Mouse (Mus musculus) hindbrain, embryonic 10.5 days (tissue): ENCODE data around the gene 1700047I17Rik2. TPM values are rescaled to one million over a fixed set of nuclear protein-coding genes. Genes with fewer than 3 reads are reported as not detected.
"Not testable (repeated sequence)": the region's sequence is repeated elsewhere in the genome, so short reads cannot be mapped to it uniquely, and the experiment has no call there.

ENCODE experiments used
- DNase-seq: peaks from one replicate; pipeline ENCODE4 v3.0.0-alpha.2; 2017; ENCODE audit warnings: low spot score
- H3K27ac ChIP-seq: fragments of 300-500 bp; sonication (generic); 2 replicates; pipeline ENCODE4 v1.5.1; 2016; ENCODE audit warnings: mild to moderate bottlenecking, moderate library complexity
- H3K27me3 ChIP-seq: fragments of 300-500 bp; sonication (generic); 2 replicates; pipeline ENCODE4 v1.6.1; 2016; ENCODE audit warnings: mild to moderate bottlenecking; ENCODE audit not compliant: poor library complexity, insufficient read depth, severe bottlenecking
- H3K36me3 ChIP-seq: fragments of 300-500 bp; sonication (generic); 2 replicates; pipeline ENCODE4 v1.6.1; 2016; ENCODE audit warnings: mild to moderate bottlenecking, moderate library complexity
- H3K4me1 ChIP-seq: fragments of 300-500 bp; sonication (generic); replicated peaks from 2 replicates; pipeline ENCODE4 v1.6.1; 2016; ENCODE audit warnings: mild to moderate bottlenecking
- H3K4me3 ChIP-seq: fragments of 300-500 bp; sonication (generic); 2 replicates; pipeline ENCODE4 v1.5.1; 2016; ENCODE audit warnings: mild to moderate bottlenecking, moderate library complexity
- H3K9me3 ChIP-seq: fragments of 300-500 bp; sonication (generic); 2 replicates; pipeline ENCODE4 v1.6.1; 2016; ENCODE audit warnings: mild to moderate bottlenecking, moderate library complexity
- WGBS: fragments of 180-500 bp; shearing (Covaris S2); methylation state at CpG from one replicate; pipeline ENCODE4 v1.1.7; 2016; 5-methylcytosine and 5-hydroxymethylcytosine counted together
- polyA plus RNA-seq: library from polyadenylated mRNA; unstranded; fragments of >200 nt; fragmentation: Nextera tagmentation; extraction: Ambion mirVana; gene quantifications from 2 replicates; pipeline ENCODE4 v1.2.1, GENCODE M21; 2016

The 1700047I17Rik2 gene
- 1.4 and 5.8 TPM in 2 replicates for polyA plus RNA-seq

DNA sequence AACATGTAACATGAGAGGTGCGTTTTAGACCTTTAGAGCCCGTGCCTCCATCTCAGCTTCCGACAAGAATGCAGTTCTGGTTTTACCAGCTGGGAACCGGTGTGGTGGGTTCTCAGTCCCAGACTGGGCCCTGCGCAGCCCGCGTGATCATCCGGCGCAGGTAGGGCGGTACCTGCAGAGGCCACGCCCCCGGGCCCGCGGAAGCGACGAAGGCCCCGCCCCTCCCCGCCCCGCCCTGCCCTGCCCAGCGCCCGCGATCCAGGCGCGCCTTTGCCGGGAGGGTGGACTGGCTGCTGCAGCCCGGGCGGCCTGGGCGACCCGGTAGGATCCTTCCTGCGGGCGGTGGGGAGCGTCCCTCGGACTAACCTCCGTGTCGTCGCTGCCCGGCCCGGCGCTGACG, at the start of gene 1700047I17Rik2:
TSS of gene 1700047I17Rik2 (plus strand) at position 287 of the 400 bp plus-strand sequence.
- not testable (repeated sequence) for H3K36me3 ChIP-seq, H3K27me3 ChIP-seq, H3K4me3 ChIP-seq, H3K27ac ChIP-seq, H3K9me3 ChIP-seq, DNase-seq, H3K4me1 ChIP-seq
- no CpG with 5 or more reads among the region's 40 CpGs for WGBS

DNA sequence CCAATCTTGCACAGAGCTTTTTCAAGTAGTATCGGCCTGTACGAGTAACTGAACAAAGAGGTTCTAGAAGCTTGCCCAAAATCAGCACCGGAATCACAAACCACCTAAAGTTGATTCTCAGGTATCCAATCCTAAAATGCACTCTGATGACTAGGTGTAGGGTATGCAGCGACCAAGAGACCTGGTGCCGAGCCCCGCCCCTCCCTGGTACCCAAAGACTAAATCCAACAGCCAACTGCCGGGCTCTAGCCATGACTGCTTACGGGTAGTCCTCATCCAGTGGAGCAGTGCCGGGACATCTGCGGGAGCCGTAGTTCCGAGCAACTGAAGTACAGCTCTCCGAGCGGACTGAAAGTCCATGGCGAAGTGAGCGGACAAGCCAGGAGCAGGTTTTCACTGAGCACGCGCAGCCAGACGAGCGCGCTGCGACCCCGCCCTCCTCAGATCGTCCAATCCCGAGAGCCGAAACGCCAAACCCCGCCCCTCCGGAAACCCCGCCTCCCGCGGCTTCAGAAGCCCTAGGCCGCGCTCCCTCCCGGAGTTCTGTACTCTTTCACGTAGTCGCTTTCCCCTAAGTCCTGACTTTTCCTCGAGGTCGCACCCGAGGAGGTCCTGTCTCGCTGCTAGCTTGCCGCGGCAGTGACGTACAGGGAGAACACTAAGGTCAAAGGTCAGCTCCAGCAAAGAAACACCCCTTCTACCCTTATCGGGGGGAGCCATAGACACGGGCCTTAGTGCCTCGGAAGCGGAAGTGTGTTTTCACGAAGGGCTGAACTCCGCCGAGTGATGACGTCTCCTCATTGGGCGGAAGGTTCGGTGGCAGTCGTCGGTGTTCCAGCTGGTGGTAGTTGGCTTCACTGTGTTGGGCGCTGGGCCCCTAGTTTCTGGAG, 44.6 kb upstream of the 1700047I17Rik2 start, which contains the start of gene Srp54b:
TSS of gene Srp54b (plus strand) at position 546 of the 890 bp plus-strand sequence.
- not testable (repeated sequence) for H3K27ac ChIP-seq, H3K4me1 ChIP-seq, DNase-seq, H3K36me3 ChIP-seq, H3K9me3 ChIP-seq, H3K27me3 ChIP-seq
- no CpG with 5 or more reads among the region's 57 CpGs for WGBS
- H3K4me3 ChIP-seq: peak within 1 kb of the TSS; percentile 42

DNA sequence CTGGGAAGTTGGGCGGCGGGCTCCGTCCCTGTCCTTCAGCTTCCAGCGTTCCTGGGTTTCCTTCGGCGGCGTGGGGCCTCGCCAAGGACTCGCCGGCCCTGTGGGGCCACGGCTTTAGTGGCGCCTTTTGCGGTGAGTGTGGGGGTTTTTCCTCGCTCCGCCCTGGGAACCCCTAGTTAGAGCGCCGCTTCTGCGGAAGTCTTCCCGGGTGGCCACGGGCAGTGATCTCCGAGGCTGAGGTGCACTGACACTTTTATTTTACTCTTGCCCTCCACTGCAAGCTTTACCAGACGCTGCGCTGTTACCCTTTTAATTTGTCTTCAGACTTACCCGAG, 44.0 kb upstream of the 1700047I17Rik2 start:
- not testable (repeated sequence) for DNase-seq, H3K27ac ChIP-seq, H3K27me3 ChIP-seq, H3K9me3 ChIP-seq, H3K4me1 ChIP-seq, H3K36me3 ChIP-seq
- WGBS: under 1% methylated on average over 13 of the region's 24 CpGs
- H3K4me3 ChIP-seq: peak overlapping the region; percentile 42

DNA sequence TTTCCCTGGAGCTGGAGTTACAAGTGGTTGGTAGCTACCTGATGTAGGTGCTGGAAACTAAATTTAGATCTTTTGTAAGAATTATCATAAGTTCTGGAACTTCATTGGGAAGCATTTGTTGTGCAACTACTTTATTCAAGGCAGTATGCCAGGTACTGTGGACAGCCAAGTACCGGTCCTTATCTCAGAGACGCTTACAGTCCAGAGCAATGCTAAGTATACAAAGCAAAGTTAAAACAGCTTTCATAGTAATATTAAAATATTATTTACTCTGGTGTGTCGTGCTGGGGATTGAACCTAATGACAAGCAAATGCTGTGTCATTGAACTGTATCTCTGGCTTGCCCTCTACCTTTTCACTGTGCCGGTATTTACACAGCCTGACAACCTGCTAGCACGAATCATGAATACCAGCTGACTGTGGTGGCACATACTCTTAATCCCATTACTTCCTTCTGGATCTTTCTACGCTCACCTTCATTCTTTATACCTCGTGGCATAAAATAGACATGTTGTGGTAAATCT, 32.3 kb upstream of the 1700047I17Rik2 start:
- not testable (repeated sequence) for H3K9me3 ChIP-seq, H3K4me3 ChIP-seq, H3K27ac ChIP-seq, H3K36me3 ChIP-seq, H3K4me1 ChIP-seq, H3K27me3 ChIP-seq, DNase-seq
- no CpG with 5 or more reads among the region's 7 CpGs for WGBS

DNA sequence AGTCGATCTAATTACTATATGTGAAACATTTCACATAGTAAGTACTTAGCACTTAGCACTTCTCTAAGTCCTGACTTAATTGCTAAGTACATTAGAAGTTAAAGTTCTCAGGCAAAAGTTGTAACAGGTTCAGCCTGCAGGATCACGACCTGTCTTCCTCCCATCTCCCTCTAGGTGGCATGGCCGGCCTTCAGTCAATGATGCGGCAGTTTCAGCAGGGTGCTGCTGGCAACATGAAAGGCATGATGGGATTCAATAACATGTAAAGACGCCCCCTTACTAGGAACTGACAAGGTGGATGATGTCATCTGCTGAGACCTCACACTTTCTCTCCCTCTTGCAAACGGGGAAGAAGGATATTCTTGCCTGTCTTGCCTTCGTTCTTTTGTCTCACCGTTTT, 11.7 kb upstream of the 1700047I17Rik2 start:
- no CpG with 5 or more reads among the region's 8 CpGs for WGBS
- H3K27ac ChIP-seq, H3K36me3 ChIP-seq, H3K4me1 ChIP-seq, H3K27me3 ChIP-seq, H3K4me3 ChIP-seq, H3K9me3 ChIP-seq, DNase-seq: not testable (repeated sequence)

DNA sequence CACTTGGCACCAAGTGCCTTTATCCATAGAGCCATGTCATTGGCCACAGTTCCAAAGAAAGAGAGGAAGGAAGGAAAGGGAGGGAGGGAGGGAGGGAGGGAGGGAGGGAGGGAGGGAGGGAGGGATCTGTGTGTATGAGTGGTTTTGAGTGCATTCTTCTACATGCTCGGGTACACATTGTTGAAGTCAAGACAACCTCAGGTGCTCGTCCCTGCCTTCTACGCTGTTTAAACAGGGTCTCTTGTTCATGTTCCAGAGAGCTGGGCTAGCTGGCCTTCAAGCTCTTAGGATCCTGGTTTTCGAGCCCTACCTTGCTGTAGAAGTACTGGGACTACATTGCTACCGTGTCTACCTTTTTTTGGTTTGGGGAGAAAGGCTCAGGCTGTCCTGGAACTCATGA, 10.3 kb upstream of the 1700047I17Rik2 start:
- H3K27me3 ChIP-seq, H3K9me3 ChIP-seq, H3K4me3 ChIP-seq, H3K36me3 ChIP-seq, DNase-seq, H3K27ac ChIP-seq, H3K4me1 ChIP-seq: not testable (repeated sequence)
- WGBS: no CpG with 5 or more reads among the region's 5 CpGs

DNA sequence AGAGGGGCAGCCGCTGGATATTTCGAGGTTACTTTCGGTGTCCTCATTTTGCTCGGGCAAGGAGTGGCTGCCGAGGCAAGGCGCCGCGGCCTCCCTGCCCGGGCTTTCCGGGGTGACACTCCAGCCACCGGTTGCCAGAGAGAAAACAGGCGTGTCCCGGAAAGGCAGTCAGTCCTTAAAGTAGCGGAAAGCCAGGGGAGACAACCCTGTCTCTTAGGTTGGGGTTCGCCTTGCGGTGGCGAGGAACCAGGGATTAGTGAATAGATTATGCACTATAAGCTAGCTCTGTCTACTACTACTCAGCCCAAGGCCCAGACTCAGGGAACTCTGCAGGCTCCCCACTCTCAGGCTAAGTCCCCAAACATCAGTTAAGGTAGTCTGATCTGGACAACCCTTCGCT, 407 bp downstream of the 1700047I17Rik2 start:
- DNase-seq, H3K27me3 ChIP-seq, H3K27ac ChIP-seq, H3K9me3 ChIP-seq, H3K4me1 ChIP-seq, H3K36me3 ChIP-seq, H3K4me3 ChIP-seq: not testable (repeated sequence)
- no CpG with 5 or more reads among the region's 18 CpGs for WGBS

DNA sequence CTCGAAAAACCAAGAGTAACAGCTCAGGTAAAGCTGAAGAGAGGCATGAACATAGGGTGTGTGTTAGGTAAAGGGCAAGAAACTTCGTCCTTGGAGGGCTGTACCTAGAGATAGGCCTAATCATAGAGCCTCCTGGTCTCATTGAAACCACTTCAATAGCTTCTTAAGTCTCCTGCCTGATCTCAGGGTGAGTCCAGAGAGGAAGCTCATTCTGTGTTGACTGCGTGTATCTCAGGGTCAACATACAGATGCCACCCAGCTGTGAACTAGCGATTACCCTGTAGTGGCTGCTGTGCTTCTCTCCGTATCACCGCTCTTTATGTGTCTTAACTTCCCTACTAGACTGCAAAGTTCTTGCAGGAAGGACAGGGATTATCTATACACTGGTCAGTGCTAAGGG, 13.6 kb downstream of the 1700047I17Rik2 start:
- DNase-seq, H3K27ac ChIP-seq, H3K4me3 ChIP-seq, H3K27me3 ChIP-seq, H3K4me1 ChIP-seq, H3K36me3 ChIP-seq, H3K9me3 ChIP-seq: not testable (repeated sequence)
- WGBS: no CpG with 5 or more reads among the region's 6 CpGs

DNA sequence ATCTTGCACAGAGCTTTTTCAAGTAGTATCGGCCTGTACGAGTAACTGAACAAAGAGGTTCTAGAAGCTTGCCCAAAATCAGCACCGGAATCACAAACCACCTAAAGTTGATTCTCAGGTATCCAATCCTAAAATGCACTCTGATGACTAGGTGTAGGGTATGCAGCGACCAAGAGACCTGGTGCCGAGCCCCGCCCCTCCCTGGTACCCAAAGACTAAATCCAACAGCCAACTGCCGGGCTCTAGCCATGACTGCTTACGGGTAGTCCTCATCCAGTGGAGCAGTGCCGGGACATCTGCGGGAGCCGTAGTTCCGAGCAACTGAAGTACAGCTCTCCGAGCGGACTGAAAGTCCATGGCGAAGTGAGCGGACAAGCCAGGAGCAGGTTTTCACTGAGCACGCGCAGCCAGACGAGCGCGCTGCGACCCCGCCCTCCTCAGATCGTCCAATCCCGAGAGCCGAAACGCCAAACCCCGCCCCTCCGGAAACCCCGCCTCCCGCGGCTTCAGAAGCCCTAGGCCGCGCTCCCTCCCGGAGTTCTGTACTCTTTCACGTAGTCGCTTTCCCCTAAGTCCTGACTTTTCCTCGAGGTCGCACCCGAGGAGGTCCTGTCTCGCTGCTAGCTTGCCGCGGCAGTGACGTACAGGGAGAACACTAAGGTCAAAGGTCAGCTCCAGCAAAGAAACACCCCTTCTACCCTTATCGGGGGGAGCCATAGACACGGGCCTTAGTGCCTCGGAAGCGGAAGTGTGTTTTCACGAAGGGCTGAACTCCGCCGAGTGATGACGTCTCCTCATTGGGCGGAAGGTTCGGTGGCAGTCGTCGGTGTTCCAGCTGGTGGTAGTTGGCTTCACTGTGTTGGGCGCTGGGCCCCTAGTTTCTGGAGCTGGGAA, 30.5 kb downstream of the 1700047I17Rik2 start, which contains the start of gene Srp54c:
TSS of gene Srp54c (plus strand) at position 543 of the 894 bp plus-strand sequence.
- H3K36me3 ChIP-seq, DNase-seq, H3K9me3 ChIP-seq, H3K27ac ChIP-seq, H3K27me3 ChIP-seq, H3K4me1 ChIP-seq: not testable (repeated sequence)
- WGBS: no CpG with 5 or more reads among the region's 57 CpGs
- H3K4me3 ChIP-seq: peak within 1 kb of the TSS; percentile 48

DNA sequence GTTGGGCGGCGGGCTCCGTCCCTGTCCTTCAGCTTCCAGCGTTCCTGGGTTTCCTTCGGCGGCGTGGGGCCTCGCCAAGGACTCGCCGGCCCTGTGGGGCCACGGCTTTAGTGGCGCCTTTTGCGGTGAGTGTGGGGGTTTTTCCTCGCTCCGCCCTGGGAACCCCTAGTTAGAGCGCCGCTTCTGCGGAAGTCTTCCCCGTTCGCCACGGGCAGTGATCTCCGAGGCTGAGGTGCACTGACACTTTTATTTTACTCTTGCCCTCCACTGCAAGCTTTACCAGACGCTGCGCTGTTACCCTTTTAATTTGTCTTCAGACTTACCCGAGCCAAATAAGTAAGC, 31.1 kb downstream of the 1700047I17Rik2 start:
- peak overlapping the region; percentile 48 for H3K4me3 ChIP-seq
- not testable (repeated sequence) for H3K9me3 ChIP-seq, H3K36me3 ChIP-seq, DNase-seq, H3K27ac ChIP-seq, H3K4me1 ChIP-seq, H3K27me3 ChIP-seq
- WGBS: 1% methylated on average over 13 of the region's 25 CpGs

DNA sequence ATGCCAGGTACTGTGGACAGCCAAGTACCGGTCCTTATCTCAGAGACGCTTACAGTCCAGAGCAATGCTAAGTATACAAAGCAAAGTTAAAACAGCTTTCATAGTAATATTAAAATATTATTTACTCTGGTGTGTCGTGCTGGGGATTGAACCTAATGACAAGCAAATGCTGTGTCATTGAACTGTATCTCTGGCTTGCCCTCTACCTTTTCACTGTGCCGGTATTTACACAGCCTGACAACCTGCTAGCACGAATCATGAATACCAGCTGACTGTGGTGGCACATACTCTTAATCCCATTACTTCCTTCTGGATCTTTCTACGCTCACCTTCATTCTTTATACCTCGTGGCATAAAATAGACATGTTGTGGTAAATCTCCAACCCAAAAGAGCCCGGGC, 42.9 kb downstream of the 1700047I17Rik2 start:
- H3K27ac ChIP-seq, H3K27me3 ChIP-seq, DNase-seq, H3K9me3 ChIP-seq, H3K36me3 ChIP-seq, H3K4me1 ChIP-seq, H3K4me3 ChIP-seq: not testable (repeated sequence)
- WGBS: no CpG with 5 or more reads among the region's 8 CpGs

DNA sequence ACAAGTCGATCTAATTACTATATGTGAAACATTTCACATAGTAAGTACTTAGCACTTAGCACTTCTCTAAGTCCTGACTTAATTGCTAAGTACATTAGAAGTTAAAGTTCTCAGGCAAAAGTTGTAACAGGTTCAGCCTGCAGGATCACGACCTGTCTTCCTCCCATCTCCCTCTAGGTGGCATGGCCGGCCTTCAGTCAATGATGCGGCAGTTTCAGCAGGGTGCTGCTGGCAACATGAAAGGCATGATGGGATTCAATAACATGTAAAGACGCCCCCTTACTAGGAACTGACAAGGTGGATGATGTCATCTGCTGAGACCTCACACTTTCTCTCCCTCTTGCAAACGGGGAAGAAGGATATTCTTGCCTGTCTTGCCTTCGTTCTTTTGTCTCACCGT, 62.6 kb downstream of the 1700047I17Rik2 start:
- DNase-seq, H3K27ac ChIP-seq, H3K4me1 ChIP-seq, H3K9me3 ChIP-seq, H3K27me3 ChIP-seq, H3K4me3 ChIP-seq: not testable (repeated sequence)
- H3K36me3 ChIP-seq: peaks cover 29% of the 10 kb centered on the region
- WGBS: no CpG with 5 or more reads among the region's 8 CpGs

DNA sequence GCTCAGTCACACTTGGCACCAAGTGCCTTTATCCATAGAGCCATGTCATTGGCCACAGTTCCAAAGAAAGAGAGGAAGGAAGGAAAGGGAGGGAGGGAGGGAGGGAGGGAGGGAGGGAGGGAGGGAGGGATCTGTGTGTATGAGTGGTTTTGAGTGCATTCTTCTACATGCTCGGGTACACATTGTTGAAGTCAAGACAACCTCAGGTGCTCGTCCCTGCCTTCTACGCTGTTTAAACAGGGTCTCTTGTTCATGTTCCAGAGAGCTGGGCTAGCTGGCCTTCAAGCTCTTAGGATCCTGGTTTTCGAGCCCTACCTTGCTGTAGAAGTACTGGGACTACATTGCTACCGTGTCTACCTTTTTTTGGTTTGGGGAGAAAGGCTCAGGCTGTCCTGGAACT, 64.0 kb downstream of the 1700047I17Rik2 start:
- H3K27ac ChIP-seq, H3K4me3 ChIP-seq, DNase-seq, H3K27me3 ChIP-seq, H3K4me1 ChIP-seq, H3K9me3 ChIP-seq: not testable (repeated sequence)
- no CpG with 5 or more reads among the region's 5 CpGs for WGBS
- H3K36me3 ChIP-seq: peaks cover 22% of the 10 kb centered on the region
